Mouse (Mus musculus): ENCODE data around the gene Sfta2.

DNA sequence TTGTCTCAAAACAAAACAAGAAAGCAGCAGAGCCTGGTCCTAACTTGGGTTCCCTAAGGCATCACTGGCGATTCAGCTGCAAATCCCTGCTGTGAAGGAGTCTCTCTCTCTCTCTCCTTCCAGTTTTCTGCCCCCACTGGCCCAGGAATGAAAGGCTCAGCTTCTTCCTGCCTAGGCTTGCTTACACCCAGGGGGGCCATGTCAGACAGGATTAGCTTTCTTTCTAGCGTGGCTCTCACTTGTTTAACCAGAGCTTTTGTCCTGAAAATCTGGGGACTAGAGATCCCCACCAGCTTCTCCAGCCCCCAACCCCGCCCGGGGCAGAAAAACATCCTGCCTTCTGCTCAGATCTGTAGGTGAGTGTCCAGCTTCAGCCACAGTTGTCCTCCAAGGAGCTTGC, 13.0 kb upstream of the Sfta2 start:
- TF ChIP-seq CTCF (IDR thresholded peaks at IDR 0.05; ENCODE audit: low read depth, low read length) = no peak
- TF ChIP-seq GATA1 (IDR thresholded peaks at IDR 0.05; ENCODE audit: borderline replicate concordance, low read length) = no peak
- no peak for TF ChIP-seq POLR2AphosphoS5 (IDR thresholded peaks at IDR 0.05; ENCODE audit: insufficient replicate concordance, low read depth, low read length)
- TF ChIP-seq TAL1 (conservative IDR thresholded peaks at IDR 0.05; ENCODE audit: low read depth, low read length) = no peak
- TF ChIP-seq GATA2 (IDR thresholded peaks at IDR 0.05; ENCODE audit: borderline replicate concordance, low read depth, low read length) = no peak

Data from G1E (cell line).